Mouse (Mus musculus): ENCODE measurements around the gene Pan3.
"Not testable (repeated sequence)": the region's sequence is repeated elsewhere in the genome, so short reads cannot be mapped to it uniquely, and the experiment has no call there.

The Pan3 gene

GRCm38 (mm10) chr5:147551879-147552627, 122.1 kb downstream of the Pan3 start:
- DNase-seq (ENCODE audit: low spot score in 2 of 2) = no peak

- DNase-seq (ENCODE audit: low spot score in 2 of 2) = not testable (repeated sequence)
Measured at GRCm38 (mm10) chr5:147557641-147558040, 127.7 kb downstream of the Pan3 start.

- DNase-seq (ENCODE audit: low spot score in 2 of 2) = no peak
Measured at GRCm38 (mm10) chr5:147563511-147564139, 133.7 kb downstream of the Pan3 start.

- DNase-seq (ENCODE audit: low spot score in 2 of 2) = no peak
Measured at GRCm38 (mm10) chr5:147564140-147564590, 134.2 kb downstream of the Pan3 start.

GRCm38 (mm10) chr5:147565444-147565843, 135.5 kb downstream of the Pan3 start:
- DNase-seq (ENCODE audit: low spot score in 2 of 2) = peak in 1 of 2 experiments; percentile 9

GRCm38 (mm10) chr5:147566335-147566734, 136.4 kb downstream of the Pan3 start:
- no peak for DNase-seq (ENCODE audit: low spot score in 2 of 2)

- no peak for DNase-seq (ENCODE audit: low spot score in 2 of 2)
Measured at GRCm38 (mm10) chr5:147572695-147573094, 142.7 kb downstream of the Pan3 start.

GRCm38 (mm10) chr5:147573555-147573954, 143.6 kb downstream of the Pan3 start:
- DNase-seq (ENCODE audit: low spot score in 2 of 2) = no peak

GRCm38 (mm10) chr5:147574517-147574916, 144.6 kb downstream of the Pan3 start:
- no peak for DNase-seq (ENCODE audit: low spot score in 2 of 2)

- DNase-seq (ENCODE audit: low spot score in 2 of 2) = no peak
Measured at GRCm38 (mm10) chr5:147577003-147577402, 147.0 kb downstream of the Pan3 start.

GRCm38 (mm10) chr5:147579148-147579547, 149.2 kb downstream of the Pan3 start:
- no peak for DNase-seq (ENCODE audit: low spot score in 2 of 2)

GRCm38 (mm10) chr5:147579691-147580090, 149.7 kb downstream of the Pan3 start:
- no peak for DNase-seq (ENCODE audit: low spot score in 2 of 2)

GRCm38 (mm10) chr5:147580181-147580580, 150.2 kb downstream of the Pan3 start:
- no peak for DNase-seq (ENCODE audit: low spot score in 2 of 2)

GRCm38 (mm10) chr5:147583702-147584298, 153.8 kb downstream of the Pan3 start:
- peak; percentile 75 to 83 for DNase-seq (ENCODE audit: low spot score in 2 of 2)

- DNase-seq (ENCODE audit: low spot score in 2 of 2) = no peak
Measured at GRCm38 (mm10) chr5:147584648-147585047, 154.7 kb downstream of the Pan3 start.

- DNase-seq (ENCODE audit: low spot score in 2 of 2) = no peak
Measured at GRCm38 (mm10) chr5:147585070-147585469, 155.1 kb downstream of the Pan3 start.

- no peak for DNase-seq (ENCODE audit: low spot score in 2 of 2)
Measured at GRCm38 (mm10) chr5:147589814-147590213, 159.9 kb downstream of the Pan3 start.

GRCm38 (mm10) chr5:147597825-147598224, 167.9 kb downstream of the Pan3 start:
- DNase-seq (ENCODE audit: low spot score in 2 of 2) = no peak

Data from frontal cortex, postnatal 25 days (tissue).